Mouse (Mus musculus): ENCODE results near the gene Dpp7. TPM values are rescaled to one million over a fixed set of nuclear protein-coding genes. Genes with fewer than 3 reads are reported as not detected.

The Dpp7 gene
- total and polyA plus RNA-seq, 3 experiments: 24.6 to 25.9 TPM; not detected in 1

DNA sequence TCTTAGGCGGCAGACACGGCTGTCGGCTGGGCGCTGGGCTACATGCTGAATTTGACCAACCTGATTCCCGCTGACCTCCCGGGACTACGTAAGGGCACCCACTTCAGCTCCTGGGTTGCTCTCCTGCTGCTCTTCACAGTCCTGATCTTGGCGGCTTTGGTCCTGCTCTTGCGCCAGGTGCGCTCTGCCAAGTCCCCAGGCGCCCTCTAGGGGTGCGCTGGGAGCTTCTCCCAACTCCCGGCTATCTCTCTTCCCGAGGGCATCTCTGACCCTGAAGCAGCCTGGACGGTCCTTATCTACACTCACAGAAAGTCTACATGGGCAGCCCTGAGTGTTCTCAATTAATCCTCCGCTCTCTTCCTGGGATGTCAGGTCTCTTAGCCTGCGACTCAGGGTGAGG is 44.6 kb upstream of the Dpp7 start:
- H3K4me3 ChIP-seq (ENCODE audit: control insufficient read depth in 1 of 2, insufficient read depth in 1 of 2, low read depth in 2 of 2, low read length in 2 of 2): no peak overlapping the region
- no peak overlapping the region for H3K27ac ChIP-seq (ENCODE audit: control insufficient read depth, low read depth, low read length)
- no peaks in the 10 kb centered on the region for H3K9me3 ChIP-seq (replicated peaks; ENCODE audit: insufficient read depth, low read length)
- H3K9ac ChIP-seq (ENCODE audit: control insufficient read depth, low read depth, low read length, poor library complexity, severe bottlenecking): no peak overlapping the region
- TF ChIP-seq UBTF (IDR thresholded peaks at IDR 0.05; ENCODE audit: borderline replicate concordance, insufficient read depth, low read depth, low read length): no peak
- TF ChIP-seq POLR2A (IDR thresholded peaks at IDR 0.05; ENCODE audit: control insufficient read depth in 1 of 2, insufficient read depth in 1 of 2, low read depth in 1 of 2, low read length in 2 of 2, poor library complexity in 1 of 2): no peak
- TF ChIP-seq ZMIZ1 (IDR thresholded peaks at IDR 0.05; ENCODE audit: low read depth, low read length): no peak
- TF ChIP-seq MYB (IDR thresholded peaks at IDR 0.05; ENCODE audit: low read depth, low read length): no peak
- TF ChIP-seq BHLHE40 (IDR thresholded peaks at IDR 0.05; ENCODE audit: borderline replicate concordance, low read depth, low read length): no peak
- TF ChIP-seq RAD21 (IDR thresholded peaks at IDR 0.05; ENCODE audit: low read depth, low read length): peak; percentile 41
- TF ChIP-seq SIN3A (IDR thresholded peaks at IDR 0.05; ENCODE audit: low read length): no peak
- no peak for TF ChIP-seq TAL1 (IDR thresholded peaks at IDR 0.05; ENCODE audit: low read length)
- no peak for TF ChIP-seq POLR2AphosphoS2 (IDR thresholded peaks at IDR 0.05; ENCODE audit: low read length)
- TF ChIP-seq ZKSCAN1 (IDR thresholded peaks at IDR 0.05; ENCODE audit: low read depth, low read length): no peak
- TF ChIP-seq CTCF (IDR thresholded peaks at IDR 0.05 in 2 of 3, conservative IDR thresholded peaks at IDR 0.05 in 1 of 3; ENCODE audit: control insufficient read depth in 1 of 3, insufficient read depth in 1 of 3, low read depth in 2 of 3, low read length in 3 of 3, poor library complexity in 1 of 3, severe bottlenecking in 1 of 3): peak in 2 of 3 experiments; percentile 55 to 74; a peak in 4 of 6 replicates
- TF ChIP-seq SMC3 (IDR thresholded peaks at IDR 0.05; ENCODE audit: low read depth, low read length): peak; percentile 42
- no peak for TF ChIP-seq GATA1 (IDR thresholded peaks at IDR 0.05; ENCODE audit: low read depth, low read length)
- no peaks in the 10 kb centered on the region for H3K79me2 ChIP-seq (ENCODE audit: control insufficient read depth, insufficient read depth, low read length, poor library complexity)
- DNase-seq (ENCODE audit: low read depth, low spot score): no peak
- no peaks in the 10 kb centered on the region for H3K4me1 ChIP-seq (ENCODE audit: control insufficient read depth in 1 of 2, insufficient read depth in 2 of 2, low read length in 2 of 2)
- no peaks in the 10 kb centered on the region for H3K36me3 ChIP-seq (ENCODE audit: control insufficient read depth in 1 of 2, insufficient read depth in 2 of 2, low read length in 2 of 2)
- H3K27me3 ChIP-seq (ENCODE audit: control insufficient read depth in 1 of 2, insufficient read depth in 2 of 2, low read length in 2 of 2): peaks cover 0 to 5% of the 10 kb centered on the region in 2 experiments; a peak in 1 of 4 replicates

DNA sequence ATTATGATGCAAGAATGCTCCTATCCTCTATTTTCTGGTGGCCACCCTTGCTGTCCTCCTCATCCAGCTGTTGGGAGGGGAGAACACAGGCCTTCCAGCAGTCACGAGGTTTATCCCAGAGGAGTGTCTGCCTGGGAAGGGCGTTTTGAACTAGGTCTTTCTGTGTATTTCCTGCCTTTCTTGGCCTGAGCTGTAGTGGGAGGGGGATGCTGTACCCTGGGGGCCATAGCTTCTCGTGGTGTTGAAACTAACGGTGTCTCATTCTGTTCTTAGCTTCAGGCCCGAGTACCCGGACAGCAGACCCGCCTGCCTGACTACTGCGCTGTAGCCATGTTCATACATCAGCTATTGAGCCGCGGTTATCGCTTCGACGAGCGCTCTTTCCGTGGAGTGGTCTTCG is 44.1 kb upstream of the Dpp7 start:
- DNase-seq (ENCODE audit: low read depth, low spot score): no peak

DNA sequence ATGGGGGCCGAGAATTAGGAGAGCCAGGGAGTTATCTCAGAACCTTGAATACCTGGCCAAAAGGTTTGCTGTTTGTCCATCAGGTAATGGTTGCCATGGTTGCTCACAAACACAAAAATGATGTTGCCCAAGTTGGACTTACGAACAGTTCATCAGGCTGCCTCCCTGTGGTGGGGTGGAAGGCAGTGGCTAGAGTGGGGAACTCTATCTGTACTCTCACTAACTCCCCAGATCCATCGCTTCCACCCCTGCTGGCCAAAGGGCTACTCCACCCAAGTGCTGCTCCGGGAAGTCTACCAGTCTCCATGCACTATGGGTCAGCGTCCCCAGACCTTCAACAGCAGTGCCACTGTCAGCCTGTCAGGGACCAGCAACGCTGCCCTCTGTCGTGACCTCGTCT is 42.9 kb upstream of the Dpp7 start, which contains the start of gene Npdc1:
Npdc1 (plus strand) TSS at position 301 of the 400 bp plus-strand sequence.
- DNase-seq (ENCODE audit: low read depth, low spot score): no peak
- TF ChIP-seq POLR2A (IDR thresholded peaks at IDR 0.05; ENCODE audit: control insufficient read depth in 1 of 2, insufficient read depth in 1 of 2, low read depth in 1 of 2, low read length in 2 of 2, poor library complexity in 1 of 2) (no peak), POLR2AphosphoS5 (IDR thresholded peaks at IDR 0.05; ENCODE audit: borderline replicate concordance, low read depth, low read length) (no peak), MYB (IDR thresholded peaks at IDR 0.05; ENCODE audit: low read depth, low read length) (no peak), ETS1 (IDR thresholded peaks at IDR 0.05; ENCODE audit: low read depth, low read length) (no peak), ZMIZ1 (IDR thresholded peaks at IDR 0.05; ENCODE audit: low read depth, low read length) (no peak), NRF1 (IDR thresholded peaks at IDR 0.05; ENCODE audit: insufficient read depth, low read depth, low read length, poor library complexity, severe bottlenecking) (no peak), RAD21 (IDR thresholded peaks at IDR 0.05; ENCODE audit: low read depth, low read length) (no peak)

More for the DNA sequence above, 44.1 kb upstream of the Dpp7 start:
- Histone ChIP-seq H3K36me3 (ENCODE audit: control insufficient read depth in 1 of 2, insufficient read depth in 2 of 2, low read length in 2 of 2) (no peaks in the 10 kb centered on the region), H3K27me3 (ENCODE audit: control insufficient read depth in 1 of 2, insufficient read depth in 2 of 2, low read length in 2 of 2) (peaks cover 0 to 5% of the 10 kb centered on the region in 2 experiments; a peak in 1 of 4 replicates), H3K4me3 (ENCODE audit: control insufficient read depth in 1 of 2, insufficient read depth in 1 of 2, low read depth in 2 of 2, low read length in 2 of 2) (no peak overlapping the region), H3K79me2 (ENCODE audit: control insufficient read depth, insufficient read depth, low read length, poor library complexity) (no peaks in the 10 kb centered on the region), H3K27ac (ENCODE audit: control insufficient read depth, low read depth, low read length) (no peak overlapping the region), H3K4me1 (ENCODE audit: control insufficient read depth in 1 of 2, insufficient read depth in 2 of 2, low read length in 2 of 2) (no peaks in the 10 kb centered on the region), H3K9ac (ENCODE audit: control insufficient read depth, low read depth, low read length, poor library complexity, severe bottlenecking) (no peak overlapping the region), H3K9me3 (replicated peaks; ENCODE audit: insufficient read depth, low read length) (no peaks in the 10 kb centered on the region)
- TF ChIP-seq TBP (IDR thresholded peaks at IDR 0.05; ENCODE audit: low read depth, low read length): no peak
- TF ChIP-seq ZMIZ1 (IDR thresholded peaks at IDR 0.05; ENCODE audit: low read depth, low read length): no peak
- TF ChIP-seq BHLHE40 (IDR thresholded peaks at IDR 0.05; ENCODE audit: borderline replicate concordance, low read depth, low read length): no peak
- no peak for TF ChIP-seq TCF12 (IDR thresholded peaks at IDR 0.05; ENCODE audit: low read depth, low read length)
- TF ChIP-seq E2F4 (IDR thresholded peaks at IDR 0.05; ENCODE audit: borderline replicate concordance, low read depth, low read length): no peak
- no peak for TF ChIP-seq HCFC1 (IDR thresholded peaks at IDR 0.05; ENCODE audit: low read depth, low read length)
- no peak for TF ChIP-seq ZNF384 (IDR thresholded peaks at IDR 0.05; ENCODE audit: low read depth, low read length)
- no peak for TF ChIP-seq GABPA (IDR thresholded peaks at IDR 0.05; ENCODE audit: low read depth, low read length)

More for the DNA sequence above, 42.9 kb upstream of the Dpp7 start, which contains the start of gene Npdc1:
- H3K4me1 ChIP-seq (ENCODE audit: control insufficient read depth in 1 of 2, insufficient read depth in 2 of 2, low read length in 2 of 2): no peaks in the 10 kb centered on the region
- H3K27me3 ChIP-seq (ENCODE audit: control insufficient read depth in 1 of 2, insufficient read depth in 2 of 2, low read length in 2 of 2): peaks cover 4 to 6% of the 10 kb centered on the region in 2 experiments; a peak in 2 of 4 replicates
- no peaks in the 10 kb centered on the region for H3K79me2 ChIP-seq (ENCODE audit: control insufficient read depth, insufficient read depth, low read length, poor library complexity)
- no peaks in the 10 kb centered on the region for H3K36me3 ChIP-seq (ENCODE audit: control insufficient read depth in 1 of 2, insufficient read depth in 2 of 2, low read length in 2 of 2)
- no peak within 1 kb of the TSS for H3K9ac ChIP-seq (ENCODE audit: control insufficient read depth, low read depth, low read length, poor library complexity, severe bottlenecking)
- no peaks in the 10 kb centered on the region for H3K9me3 ChIP-seq (replicated peaks; ENCODE audit: insufficient read depth, low read length)
- H3K4me3 ChIP-seq (ENCODE audit: control insufficient read depth in 1 of 2, insufficient read depth in 1 of 2, low read depth in 2 of 2, low read length in 2 of 2): no peak within 1 kb of the TSS
- H3K27ac ChIP-seq (ENCODE audit: control insufficient read depth, low read depth, low read length): no peak within 1 kb of the TSS
